Mouse (Mus musculus): ENCODE results near the gene Ninl.

Gene Ninl

GRCm38 (mm10) chr2:150999021-150999420, 40.2 kb downstream of the Ninl start:
- in situ Hi-C loops (cut with MboI, MseI) = no loop called here

- in situ Hi-C loops (cut with MboI, MseI) = no loop called here
Observed at GRCm38 (mm10) chr2:150997618-150998017, 41.6 kb downstream of the Ninl start.

- in situ Hi-C loops (cut with MboI, MseI) = no loop called here
Observed at GRCm38 (mm10) chr2:150995324-150995723, 43.9 kb downstream of the Ninl start.

GRCm38 (mm10) chr2:150991050-150991449, 48.1 kb downstream of the Ninl start:
- in situ Hi-C loops (cut with MboI, MseI) = no loop called here

GRCm38 (mm10) chr2:150990506-150990905, 48.7 kb downstream of the Ninl start:
- in situ Hi-C loops (cut with MboI, MseI) = no loop called here

GRCm38 (mm10) chr2:150985359-150985758, 53.8 kb downstream of the Ninl start:
- in situ Hi-C loops (cut with MboI, MseI) = no loop called here

- in situ Hi-C loops (cut with MboI, MseI) = no loop called here
Observed at GRCm38 (mm10) chr2:150982051-150982450, 57.1 kb downstream of the Ninl start.

- in situ Hi-C loops (cut with MboI, MseI) = no loop called here
Observed at GRCm38 (mm10) chr2:150981524-150981923, 57.7 kb downstream of the Ninl start.

GRCm38 (mm10) chr2:150979861-150980620, 59.1 kb downstream of the Ninl start:
- in situ Hi-C loops (cut with MboI, MseI) = no loop called here

- in situ Hi-C loops (cut with MboI, MseI) = no loop called here
Observed at GRCm38 (mm10) chr2:150978791-150979190, 60.4 kb downstream of the Ninl start.

GRCm38 (mm10) chr2:150977676-150978075, 61.5 kb downstream of the Ninl start:
- in situ Hi-C loops (cut with MboI, MseI) = no loop called here

- in situ Hi-C loops (cut with MboI, MseI) = no loop called here
Observed at GRCm38 (mm10) chr2:150976871-150977270, 62.3 kb downstream of the Ninl start.

- in situ Hi-C loops (cut with MboI, MseI) = no loop called here
Observed at GRCm38 (mm10) chr2:150973401-150974115, 65.6 kb downstream of the Ninl start.

GRCm38 (mm10) chr2:150972681-150973080, 66.5 kb downstream of the Ninl start:
- in situ Hi-C loops (cut with MboI, MseI) = no loop called here

- in situ Hi-C loops (cut with MboI, MseI) = no loop called here
Observed at GRCm38 (mm10) chr2:150971856-150972255, 67.3 kb downstream of the Ninl start.

GRCm38 (mm10) chr2:150969231-150969630, 70.0 kb downstream of the Ninl start:
- in situ Hi-C loops (cut with MboI, MseI) = no loop called here

GRCm38 (mm10) chr2:150967491-150967890, 71.7 kb downstream of the Ninl start:
- in situ Hi-C loops (cut with MboI, MseI) = no loop called here

GRCm38 (mm10) chr2:150965951-150966350, 73.2 kb downstream of the Ninl start:
- in situ Hi-C loops (cut with MboI, MseI) = no loop called here

- in situ Hi-C loops (cut with MboI, MseI) = no loop called here
Observed at GRCm38 (mm10) chr2:150964641-150965040, 74.5 kb downstream of the Ninl start.

- in situ Hi-C loops (cut with MboI, MseI) = no loop called here
Observed at GRCm38 (mm10) chr2:150963246-150963645, 75.9 kb downstream of the Ninl start.

GRCm38 (mm10) chr2:150959521-150959920, 79.7 kb downstream of the Ninl start:
- in situ Hi-C loops (cut with MboI, MseI) = no loop called here

GRCm38 (mm10) chr2:150955859-150956258, 83.3 kb downstream of the Ninl start:
- in situ Hi-C loops (cut with MboI, MseI) = no loop called here

- in situ Hi-C loops (cut with MboI, MseI) = no loop called here
Observed at GRCm38 (mm10) chr2:150951201-150951600, 88.0 kb downstream of the Ninl start.
